28 mouse cellular contexts compared by ENCODE assay signal in the genomic region with DNA sequence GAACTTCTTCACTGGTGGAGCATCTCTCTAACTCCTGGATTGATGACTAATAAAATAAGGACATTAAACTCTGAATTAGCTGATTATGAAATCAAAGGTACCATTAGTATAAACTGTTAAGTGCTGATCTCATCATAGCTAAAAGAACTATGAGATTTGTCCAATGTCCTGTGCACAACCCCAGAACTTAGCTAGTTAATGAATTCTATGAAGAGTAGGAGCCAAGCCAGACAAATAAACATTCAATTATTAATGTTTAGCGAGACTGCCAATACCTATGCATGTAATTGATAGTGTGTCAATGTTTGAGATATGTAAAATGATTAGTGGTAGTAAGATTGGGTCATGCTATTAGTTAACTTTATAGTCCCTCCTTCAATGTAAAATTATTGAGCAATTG.
"Had no signal": no experiment of that assay in that cellular context is flagged by ENCODE, and none has a peak within 500 bp of the region (broad histone marks: within the 10 kb centered on the region; RNA-seq: fewer than 3 reads in every experiment).

No protein-coding gene starts in this region.

- H3K27me3 ChIP-seq: limb, embryonic 12.5 days; limb, embryonic 13.5 days; limb, embryonic 15.5 days; liver, embryonic 12.5 days; liver, embryonic 13.5 days; liver, embryonic 15.5 days; lung, embryonic 15.5 days; megakaryocyte, embryonic 14.5 days; midbrain, embryonic 12.5 days; midbrain, embryonic 13.5 days; midbrain, embryonic 15.5 days; neural tube, embryonic 12.5 days had no signal

- H3K27ac ChIP-seq: limb, embryonic 10.5 days; limb, embryonic 12.5 days; limb, embryonic 13.5 days; limb, embryonic 15.5 days; liver, embryonic 12.5 days; liver, embryonic 13.5 days; liver, embryonic 14.5 days; liver, embryonic 15.5 days; lung, embryonic 15.5 days; macrophage; midbrain, embryonic 10.5 days; midbrain, embryonic 12.5 days; midbrain, embryonic 13.5 days; midbrain, embryonic 15.5 days; neural tube, embryonic 12.5 days had no signal

- H3K4me3 ChIP-seq: limb, embryonic 10.5 days; limb, embryonic 12.5 days; limb, embryonic 13.5 days; limb, embryonic 15.5 days; liver, embryonic 12.5 days; liver, embryonic 13.5 days; liver, embryonic 15.5 days; lung, embryonic 15.5 days; megakaryocyte, embryonic 14.5 days; midbrain, embryonic 10.5 days; midbrain, embryonic 12.5 days; midbrain, embryonic 13.5 days; midbrain, embryonic 15.5 days; myocyte; neural tube, embryonic 12.5 days had no signal

- DNase-seq: left cerebral cortex, postnatal 4 days; liver; liver, embryonic 13.5 days; liver, postnatal 0 days; lung, adult 18-20 months; lung, adult 2 months; lung, embryonic 14.5 days; lung, postnatal 10 days; lung, postnatal 14 days; lung, postnatal 36 days; lung, postnatal 4 days; midbrain, embryonic 14.5 days had no signal

- H3K4me1 ChIP-seq: limb, embryonic 10.5 days; limb, embryonic 12.5 days; limb, embryonic 13.5 days; limb, embryonic 15.5 days; liver, embryonic 13.5 days; liver, embryonic 15.5 days; lung, embryonic 15.5 days; midbrain, embryonic 10.5 days; midbrain, embryonic 12.5 days; midbrain, embryonic 13.5 days; midbrain, embryonic 15.5 days; neural tube, embryonic 12.5 days had no signal

- H3K36me3 ChIP-seq: limb, embryonic 10.5 days; limb, embryonic 12.5 days; limb, embryonic 13.5 days; limb, embryonic 15.5 days; liver, embryonic 12.5 days; liver, embryonic 13.5 days; liver, embryonic 15.5 days; lung, embryonic 15.5 days; midbrain, embryonic 10.5 days; midbrain, embryonic 12.5 days; midbrain, embryonic 13.5 days; midbrain, embryonic 15.5 days; neural tube, embryonic 12.5 days had no signal
